Mouse (Mus musculus) testis, postnatal 14 days (tissue): ENCODE measurements around the gene Tex52.

ENCODE experiments used
- DNase-seq: peaks from one replicate; pipeline ENCODE4 v3.0.0; 2021; ENCODE audit warnings: low spot score

Gene Tex52

GRCm38 (mm10) chr6:128429300-128429699 lies 54.0 kb downstream of the Tex52 start:
- DNase-seq: no peak

GRCm38 (mm10) chr6:128429826-128430225 lies 54.6 kb downstream of the Tex52 start:
- no peak for DNase-seq

GRCm38 (mm10) chr6:128432356-128432915 lies 57.2 kb downstream of the Tex52 start:
- DNase-seq: no peak

GRCm38 (mm10) chr6:128433566-128433965 lies 58.3 kb downstream of the Tex52 start:
- DNase-seq: no peak
